Comparison of ENCODE assay signal across 11 mouse cellular contexts in the genomic region with DNA sequence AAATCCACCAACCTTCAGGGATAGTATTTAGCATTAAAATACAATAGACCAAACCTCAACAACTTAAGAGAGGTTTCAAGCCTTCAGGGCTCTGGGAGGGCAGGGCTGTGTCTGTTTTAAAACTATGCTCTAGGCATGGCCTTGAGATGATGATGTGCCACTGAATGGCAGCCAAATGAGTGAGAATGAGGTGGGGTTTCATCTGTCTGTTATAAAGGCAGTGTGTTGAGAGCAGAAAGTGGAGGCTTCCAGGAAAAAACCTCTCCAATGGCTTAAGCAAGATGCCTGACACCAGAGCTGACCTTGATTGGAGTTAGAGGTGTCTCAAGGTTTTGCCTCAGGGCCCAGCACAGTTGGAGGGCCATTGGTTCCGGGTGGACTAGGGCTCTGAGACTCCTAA.
"Had no signal": no experiment of that assay in that cellular context is flagged by ENCODE, and none has a peak within 500 bp of the region (broad histone marks: within the 10 kb centered on the region; RNA-seq: fewer than 3 reads in every experiment).

No protein-coding gene starts in this region.

- H3K9ac ChIP-seq: limb, embryonic 13.5 days; liver, embryonic 12.5 days; lung, embryonic 15.5 days; neural tube, embryonic 12.5 days had no signal

- DNase-seq: kidney, postnatal 10 days; kidney, postnatal 4 days; lung, postnatal 36 days; midbrain, embryonic 14.5 days; thymus, postnatal 4 days had no signal

- H3K36me3 ChIP-seq: limb, embryonic 13.5 days; liver, embryonic 12.5 days; lung, embryonic 15.5 days; neural tube, embryonic 12.5 days had no signal

- H3K4me2 ChIP-seq: limb, embryonic 13.5 days; liver, embryonic 12.5 days; lung, embryonic 15.5 days; neural tube, embryonic 12.5 days had no signal

- H3K4me1 ChIP-seq: liver, embryonic 12.5 days; neural tube, embryonic 12.5 days had no signal

- H3K27ac ChIP-seq: layer of hippocampus, adult 2 months; limb, embryonic 13.5 days; liver, embryonic 12.5 days; lung, embryonic 15.5 days; neural tube, embryonic 12.5 days; stomach, postnatal 0 days had no signal

- H3K9me3 ChIP-seq: limb, embryonic 13.5 days; liver, embryonic 12.5 days; lung, embryonic 15.5 days; neural tube, embryonic 12.5 days had no signal

- H3K27me3 ChIP-seq: limb, embryonic 13.5 days; lung, embryonic 15.5 days; neural tube, embryonic 12.5 days had no signal

- ATAC-seq: liver, embryonic 12.5 days had no signal

- H3K4me3 ChIP-seq: layer of hippocampus, adult 2 months; limb, embryonic 13.5 days; liver, embryonic 12.5 days; lung, embryonic 15.5 days; neural tube, embryonic 12.5 days had no signal
